Comparison of ENCODE assay signal across 20 mouse cellular contexts in the genomic region with DNA sequence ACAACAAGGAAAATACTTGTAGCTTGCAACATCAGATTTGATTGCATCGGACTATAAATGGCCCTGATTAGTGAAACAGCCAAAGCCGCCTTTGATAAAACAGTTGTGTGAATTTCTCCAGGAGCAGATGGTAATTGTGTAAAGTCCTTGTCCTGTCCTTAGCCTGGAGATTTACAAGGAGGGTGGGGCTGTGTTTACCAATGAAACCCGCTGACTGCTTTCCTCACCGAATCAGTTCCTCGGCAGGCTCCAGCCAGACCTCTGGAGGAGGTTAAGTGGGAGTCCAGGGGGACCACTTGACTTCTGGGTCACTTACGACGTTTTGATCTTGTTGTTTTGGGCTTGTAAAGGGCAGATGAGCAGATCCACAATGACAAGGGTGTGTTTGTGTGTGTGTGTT.
DNase-seq lines count a peak whose midpoint lies in the region; ATAC-seq lines count a peak whose summit lies in the region.
"Had no signal": no experiment of that assay in that cellular context is flagged by ENCODE, and none has a peak within 500 bp of the region (broad histone marks: within the 10 kb centered on the region; RNA-seq: fewer than 3 reads in every experiment).

No protein-coding gene starts in this region.

- no peaks in the 10 kb centered on the region for H3K4me1 ChIP-seq in hindbrain, embryonic 10.5 days (replicated peaks)
- no peaks in the 10 kb centered on the region for H3K4me1 ChIP-seq in hindbrain, embryonic 16.5 days (ENCODE audit: control insufficient read depth, insufficient read depth, low read depth, low read length)
- H3K4me1 ChIP-seq in neural tube, embryonic 15.5 days = no peaks in the 10 kb centered on the region
- peaks cover 19% of the 10 kb centered on the region for H3K4me1 ChIP-seq in embryonic facial prominence, embryonic 10.5 days
- H3K4me1 ChIP-seq: liver, embryonic 13.5 days; midbrain, embryonic 10.5 days had no signal

- WGBS in hindbrain, embryonic 10.5 days = 59% methylated on average over 7 of the region's 7 CpGs
- WGBS in hindbrain, embryonic 16.5 days = 63% methylated on average over 7 of the region's 7 CpGs
- WGBS in neural tube, embryonic 15.5 days = 28% methylated on average over 7 of the region's 7 CpGs
- WGBS in embryonic facial prominence, embryonic 10.5 days = 49% methylated on average over 7 of the region's 7 CpGs

- H3K36me3 ChIP-seq in hindbrain, embryonic 10.5 days = no peaks in the 10 kb centered on the region
- H3K36me3 ChIP-seq in hindbrain, embryonic 16.5 days (ENCODE audit: control insufficient read depth, insufficient read depth, low read length) = no peaks in the 10 kb centered on the region
- H3K36me3 ChIP-seq in neural tube, embryonic 15.5 days = no peaks in the 10 kb centered on the region
- no peaks in the 10 kb centered on the region for H3K36me3 ChIP-seq in embryonic facial prominence, embryonic 10.5 days (replicated peaks)
- H3K36me3 ChIP-seq: liver, embryonic 13.5 days; midbrain, embryonic 10.5 days had no signal

- H3K9ac ChIP-seq in hindbrain, embryonic 16.5 days (ENCODE audit: low read depth, low read length) = no peak overlapping the region
- no peak overlapping the region for H3K9ac ChIP-seq in neural tube, embryonic 15.5 days (replicated peaks)
- H3K9ac ChIP-seq: hindbrain, embryonic 14.5 days; liver, embryonic 13.5 days had no signal

- no peaks in the 10 kb centered on the region; the same call in 1 of the 2 replicates for H3K27me3 ChIP-seq in hindbrain, embryonic 10.5 days (ENCODE audit: insufficient read depth, poor library complexity, severe bottlenecking)
- no peaks in the 10 kb centered on the region for H3K27me3 ChIP-seq in hindbrain, embryonic 16.5 days (replicated peaks; ENCODE audit: control insufficient read depth, insufficient read depth, low read length)
- H3K27me3 ChIP-seq in neural tube, embryonic 15.5 days (replicated peaks) = no peaks in the 10 kb centered on the region
- 0 out of 2 replicates have a peak, but pooled peaks cover 8% of the 10 kb centered on the region for H3K27me3 ChIP-seq in embryonic facial prominence, embryonic 10.5 days (replicated peaks; ENCODE audit: low read depth, poor library complexity, severe bottlenecking)
- H3K27me3 ChIP-seq: liver, embryonic 13.5 days had no signal

- no peak for ATAC-seq in hindbrain, embryonic 16.5 days
- ATAC-seq in neural tube, embryonic 15.5 days (ENCODE audit: low FRiP score) = no peak
- no peak for ATAC-seq in erythroblast, adult 5-6 weeks (replicated peaks; ENCODE audit: low FRiP score, poor library complexity, severe bottlenecking)
- ATAC-seq: forebrain, embryonic 14.5 days; lung, postnatal 0 days had no signal

- no peak overlapping the region for H3K27ac ChIP-seq in hindbrain, embryonic 10.5 days
- no peak overlapping the region for H3K27ac ChIP-seq in hindbrain, embryonic 16.5 days (ENCODE audit: low read depth, low read length)
- no peak overlapping the region for H3K27ac ChIP-seq in neural tube, embryonic 15.5 days (replicated peaks)
- H3K27ac ChIP-seq in embryonic facial prominence, embryonic 10.5 days (replicated peaks) = no peak overlapping the region
- H3K27ac ChIP-seq: hindbrain, embryonic 14.5 days; liver, embryonic 13.5 days; midbrain, embryonic 10.5 days had no signal

- no peak overlapping the region for H3K4me2 ChIP-seq in hindbrain, embryonic 16.5 days (ENCODE audit: low read length)
- no peak overlapping the region for H3K4me2 ChIP-seq in neural tube, embryonic 15.5 days
- H3K4me2 ChIP-seq: hindbrain, embryonic 14.5 days; liver, embryonic 13.5 days had no signal

- no peaks in the 10 kb centered on the region for H3K9me3 ChIP-seq in hindbrain, embryonic 10.5 days
- H3K9me3 ChIP-seq in hindbrain, embryonic 16.5 days (ENCODE audit: control insufficient read depth, low read length) = no peaks in the 10 kb centered on the region
- no peaks in the 10 kb centered on the region for H3K9me3 ChIP-seq in neural tube, embryonic 15.5 days (replicated peaks)
- no peaks in the 10 kb centered on the region for H3K9me3 ChIP-seq in embryonic facial prominence, embryonic 10.5 days
- H3K9me3 ChIP-seq: liver, embryonic 13.5 days; midbrain, embryonic 10.5 days had no signal

- no peak overlapping the region for H3K4me3 ChIP-seq in hindbrain, embryonic 10.5 days
- no peak overlapping the region for H3K4me3 ChIP-seq in hindbrain, embryonic 16.5 days (ENCODE audit: low read length)
- H3K4me3 ChIP-seq in neural tube, embryonic 15.5 days (replicated peaks) = no peak overlapping the region
- H3K4me3 ChIP-seq in embryonic facial prominence, embryonic 10.5 days = no peak overlapping the region
- H3K4me3 ChIP-seq: liver, embryonic 13.5 days; midbrain, embryonic 10.5 days had no signal

- DNase-seq in hindbrain, embryonic 10.5 days (ENCODE audit: low spot score) = peak; percentile 21
- peak; percentile 36 for DNase-seq in neural tube, embryonic 10.5 days (ENCODE audit: extremely low spot score, low spot score)
- DNase-seq in WW6 (ENCODE audit: low read depth, low spot score) = peak; percentile 4
- DNase-seq in embryonic facial prominence, embryonic 10.5 days (ENCODE audit: low spot score) = peak; percentile 27
- no peak for DNase-seq in T-cell, adult 2 months (ENCODE audit: low spot score)
- DNase-seq: B cell, adult 2 months; cerebellum, adult 11 months; cerebellum, postnatal 25 days; heart, adult 18-20 months; kidney, postnatal 14 days; liver, embryonic 13.5 days; right cerebral cortex, postnatal 14 days; thymus, postnatal 4 days had no signal
